Mouse (Mus musculus): ENCODE results near the gene Ptdss2. TPM values are rescaled to one million over a fixed set of nuclear protein-coding genes. Genes with fewer than 3 reads are reported as not detected.

The Ptdss2 gene
- 38.2 and 41.7 TPM in 2 replicates for polyA plus RNA-seq (2021; fragmentation: Nextera tagmentation)
- long read RNA-seq, experiment 1, transcript Ptdss2-201 (12 exons, 3,624 nt), result major isoform, 90 of 123 reads
- long read RNA-seq, experiment 1, partial matches to known transcripts, result 8 of 123 reads
- long read RNA-seq, experiment 1, other reads (novel, unspliced or antisense), result 20 of 123 reads
- long read RNA-seq, experiment 2, transcript Ptdss2-201 (12 exons, 3,624 nt), result major isoform, 181 of 242 reads
- long read RNA-seq, experiment 2, transcript Ptdss2-209 (8 exons, 2,119 nt), result minor isoform, 7 of 242 reads
- long read RNA-seq, experiment 2, partial matches to known transcripts, result 11 of 242 reads
- long read RNA-seq, experiment 2, other reads (novel, unspliced or antisense), result 43 of 242 reads

DNA sequence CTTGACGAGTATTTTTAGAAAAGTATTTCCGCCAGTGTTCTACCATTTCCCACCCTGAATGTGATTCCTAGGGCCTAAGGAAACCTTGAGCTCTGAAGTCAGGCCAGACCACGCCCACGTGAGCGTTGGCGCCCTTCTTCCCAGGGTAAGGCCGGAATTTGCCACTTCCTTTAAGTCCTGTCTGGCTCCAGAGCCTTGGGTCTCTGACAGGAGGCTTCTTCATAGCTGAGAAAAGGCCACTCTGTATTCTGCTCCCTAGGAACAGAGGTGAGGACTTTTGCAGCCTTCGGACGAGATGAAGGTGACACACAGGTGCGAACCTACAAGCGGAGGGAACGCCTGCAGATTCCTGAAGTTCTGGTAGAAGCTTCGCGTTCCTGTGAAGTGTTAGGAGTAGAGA lies at the start of gene Ptdss2:
Gene Ptdss2, plus strand, starts transcription at position 138 of the 400 bp plus-strand sequence.

DNA sequence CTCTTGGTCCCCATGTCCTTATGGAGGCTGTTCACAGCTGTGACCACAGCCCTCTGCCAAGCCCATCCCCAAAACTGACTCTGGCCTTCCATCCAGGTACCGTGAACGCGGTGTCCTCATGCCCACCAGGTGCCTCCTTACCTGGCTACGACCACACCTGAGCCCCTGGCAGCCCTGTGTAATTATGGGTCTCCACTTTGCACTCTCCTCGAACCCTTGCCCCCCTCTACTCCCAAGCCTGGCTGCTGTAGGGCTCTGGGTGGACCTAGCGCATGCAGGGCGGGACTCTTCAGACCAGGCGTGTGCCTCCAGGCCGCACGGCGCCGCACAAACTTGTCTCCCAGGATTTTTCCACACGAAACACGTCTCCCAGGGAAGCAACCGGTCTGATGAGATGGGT lies 44.3 kb upstream of the Ptdss2 start, which contains the start of gene Pkp3:
Gene Pkp3, plus strand, starts transcription at position 378 of the 400 bp plus-strand sequence.

DNA sequence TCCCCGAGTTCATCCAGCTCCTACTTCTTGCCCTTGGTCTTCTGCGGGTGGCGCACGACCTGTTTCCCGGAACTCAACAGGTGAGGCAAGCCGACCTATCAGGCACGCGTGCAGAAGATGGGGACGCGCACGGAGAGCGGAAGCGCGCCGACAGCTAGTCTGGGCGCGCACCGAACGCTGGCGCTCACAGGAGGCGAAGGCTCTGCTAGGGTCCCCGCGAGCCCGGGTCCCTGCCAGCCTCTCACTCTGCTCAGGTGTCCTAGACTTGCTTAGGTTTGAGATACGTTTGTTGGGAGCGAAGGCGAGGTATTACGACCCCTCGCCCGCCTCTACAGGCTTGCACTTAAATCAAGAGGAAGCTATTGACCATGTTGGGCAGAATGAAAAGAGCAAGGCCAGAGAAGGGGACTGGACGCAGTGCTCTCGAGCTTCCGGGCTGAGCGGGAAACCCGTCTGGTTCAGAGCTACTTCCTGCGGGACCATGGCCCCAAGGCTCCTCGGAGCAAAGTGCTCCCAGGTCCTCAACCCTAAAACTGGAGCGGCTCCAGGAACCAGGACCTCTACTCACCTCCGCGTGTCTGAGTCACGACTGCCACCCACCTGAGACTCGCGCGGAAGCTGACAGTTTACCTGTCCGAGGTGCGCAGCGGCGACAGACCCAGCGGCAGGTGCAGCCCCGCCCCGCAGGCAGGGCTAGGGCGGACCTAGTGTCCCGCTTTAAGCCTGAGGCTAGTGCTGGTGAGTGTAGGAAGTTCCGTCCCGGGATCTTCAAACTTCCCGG lies 22.1 kb upstream of the Ptdss2 start, which contains the start of gene Sigirr:
Gene Sigirr, minus strand, starts transcription at position 662 of the 781 bp plus-strand sequence.

GRCm38 (mm10) chr7:141117636-141118035 lies 4.5 kb upstream of the Ptdss2 start, which contains the start of gene Ano9:
Gene Ano9, minus strand, starts transcription at chr7:141117806.

GRCm38 (mm10) chr7:141172116-141173006 lies 50.2 kb downstream of the Ptdss2 start, which contains the start of gene Rnh1:
Gene Rnh1, minus strand, starts transcription at chr7:141172857.

GRCm38 (mm10) chr7:141193948-141194347 lies 71.8 kb downstream of the Ptdss2 start, which contains the start of the genes Hras and Lrrc56:
Gene Hras, minus strand, starts transcription at chr7:141194005.
Gene Lrrc56, plus strand, starts transcription at chr7:141194157.

Other genes starting within 250 kb of the Ptdss2 start
- 96.9 and 105 TPM in 2 replicates for gene Psmd13, start 240.4 kb upstream of the Ptdss2 start, polyA plus RNA-seq (2021; fragmentation: Nextera tagmentation)
- gene Sirt3, start 240.1 kb upstream of the Ptdss2 start, polyA plus RNA-seq (2021; fragmentation: Nextera tagmentation), result 114 and 117 TPM in 2 replicates
- 2.6 and 126 TPM in 2 replicates for gene Cox8b, start 221.9 kb upstream of the Ptdss2 start, polyA plus RNA-seq (2021; fragmentation: Nextera tagmentation)
- 0.16 and 0.31 TPM in 2 replicates for gene Nlrp6, start 201.5 kb upstream of the Ptdss2 start, polyA plus RNA-seq (2021; fragmentation: Nextera tagmentation)
- 1.6 and 2.2 TPM in 2 replicates for gene Pgghg, start 181.0 kb upstream of the Ptdss2 start, polyA plus RNA-seq (2021; fragmentation: Nextera tagmentation)
- gene Ifitm5, start 172.1 kb upstream of the Ptdss2 start, polyA plus RNA-seq (2021; fragmentation: Nextera tagmentation), result not detected in 2 replicates
- gene Gm45717, start 166.4 kb upstream of the Ptdss2 start, polyA plus RNA-seq (2021; fragmentation: Nextera tagmentation), result not detected in 2 replicates
- 51.2 and 53.5 TPM in 2 replicates for gene Ifitm2, start 166.4 kb upstream of the Ptdss2 start, polyA plus RNA-seq (2021; fragmentation: Nextera tagmentation)
- 4.4 and 5.5 TPM in 2 replicates for gene Ifitm1, start 155.2 kb upstream of the Ptdss2 start, polyA plus RNA-seq (2021; fragmentation: Nextera tagmentation)
- gene Ifitm3, start 111.6 kb upstream of the Ptdss2 start, polyA plus RNA-seq (2021; fragmentation: Nextera tagmentation), result 59.4 and 78.8 TPM in 2 replicates
- 0.31 TPM in 1 of 2 replicates, not detected in the other for gene Ifitm6, start 104.5 kb upstream of the Ptdss2 start, polyA plus RNA-seq (2021; fragmentation: Nextera tagmentation)
- gene Gm17387, start 93.3 kb upstream of the Ptdss2 start, polyA plus RNA-seq (2021; fragmentation: Nextera tagmentation), result not detected in 2 replicates
- gene B4galnt4, start 61.3 kb upstream of the Ptdss2 start, polyA plus RNA-seq (2021; fragmentation: Nextera tagmentation), result 16.5 and 19.8 TPM in 2 replicates
- gene Pkp3, start 44.2 kb upstream of the Ptdss2 start, polyA plus RNA-seq (2021; fragmentation: Nextera tagmentation), result 0.25 and 0.46 TPM in 2 replicates
- gene Sigirr, start 21.8 kb upstream of the Ptdss2 start, polyA plus RNA-seq (2021; fragmentation: Nextera tagmentation), result 1.5 and 1.6 TPM in 2 replicates
- 0.04 TPM in 1 of 2 replicates, not detected in the other for gene Ano9, start 4.6 kb upstream of the Ptdss2 start, polyA plus RNA-seq (2021; fragmentation: Nextera tagmentation)
- 64.0 and 68.9 TPM in 2 replicates for gene Rnh1, start 50.5 kb downstream of the Ptdss2 start, polyA plus RNA-seq (2021; fragmentation: Nextera tagmentation)
- gene Hras, start 71.6 kb downstream of the Ptdss2 start, polyA plus RNA-seq (2021; fragmentation: Nextera tagmentation), result 44.0 and 48.3 TPM in 2 replicates
- 3.0 and 3.7 TPM in 2 replicates for gene Lrrc56, start 71.8 kb downstream of the Ptdss2 start, polyA plus RNA-seq (2021; fragmentation: Nextera tagmentation)
- 0.19 TPM in 1 of 2 replicates, not detected in the other for gene Lmntd2, start 91.7 kb downstream of the Ptdss2 start, polyA plus RNA-seq (2021; fragmentation: Nextera tagmentation)
- 2.4 and 2.5 TPM in 2 replicates for gene Rassf7, start 93.5 kb downstream of the Ptdss2 start, polyA plus RNA-seq (2021; fragmentation: Nextera tagmentation)
- gene Phrf1, start 106.4 kb downstream of the Ptdss2 start, polyA plus RNA-seq (2021; fragmentation: Nextera tagmentation), result 21.3 and 23.3 TPM in 2 replicates
- gene Irf7, start 144.1 kb downstream of the Ptdss2 start, polyA plus RNA-seq (2021; fragmentation: Nextera tagmentation), result 2.7 TPM in 2 replicates
- gene Cdhr5, start 154.4 kb downstream of the Ptdss2 start, polyA plus RNA-seq (2021; fragmentation: Nextera tagmentation), result 0.06 TPM in 1 of 2 replicates, not detected in the other
- gene Sct, start 156.8 kb downstream of the Ptdss2 start, polyA plus RNA-seq (2021; fragmentation: Nextera tagmentation), result 0.67 and 0.82 TPM in 2 replicates
- gene Drd4, start 169.6 kb downstream of the Ptdss2 start, polyA plus RNA-seq (2021; fragmentation: Nextera tagmentation), result 0.09 and 0.15 TPM in 2 replicates
- gene Deaf1, start 205.3 kb downstream of the Ptdss2 start, polyA plus RNA-seq (2021; fragmentation: Nextera tagmentation), result 65.4 and 72.8 TPM in 2 replicates
- gene Tmem80, start 205.4 kb downstream of the Ptdss2 start, polyA plus RNA-seq (2021; fragmentation: Nextera tagmentation), result 32.9 and 33.3 TPM in 2 replicates
- gene Eps8l2, start 216.5 kb downstream of the Ptdss2 start, polyA plus RNA-seq (2021; fragmentation: Nextera tagmentation), result 2.8 and 5.0 TPM in 2 replicates

Measured in layer of hippocampus, adult 6 months (tissue).